Mouse (Mus musculus) yolk sac, embryonic 10.5 days (tissue): ENCODE data around the gene Ap4s1.
"Not testable (repeated sequence)": the region's sequence is repeated elsewhere in the genome, so short reads cannot be mapped to it uniquely, and the experiment has no call there.

Experiments
- DNase-seq: peaks from one replicate; pipeline ENCODE4 v3.0.0-alpha.2; 2017; ENCODE audit warnings: low spot score

Gene Ap4s1

DNA sequence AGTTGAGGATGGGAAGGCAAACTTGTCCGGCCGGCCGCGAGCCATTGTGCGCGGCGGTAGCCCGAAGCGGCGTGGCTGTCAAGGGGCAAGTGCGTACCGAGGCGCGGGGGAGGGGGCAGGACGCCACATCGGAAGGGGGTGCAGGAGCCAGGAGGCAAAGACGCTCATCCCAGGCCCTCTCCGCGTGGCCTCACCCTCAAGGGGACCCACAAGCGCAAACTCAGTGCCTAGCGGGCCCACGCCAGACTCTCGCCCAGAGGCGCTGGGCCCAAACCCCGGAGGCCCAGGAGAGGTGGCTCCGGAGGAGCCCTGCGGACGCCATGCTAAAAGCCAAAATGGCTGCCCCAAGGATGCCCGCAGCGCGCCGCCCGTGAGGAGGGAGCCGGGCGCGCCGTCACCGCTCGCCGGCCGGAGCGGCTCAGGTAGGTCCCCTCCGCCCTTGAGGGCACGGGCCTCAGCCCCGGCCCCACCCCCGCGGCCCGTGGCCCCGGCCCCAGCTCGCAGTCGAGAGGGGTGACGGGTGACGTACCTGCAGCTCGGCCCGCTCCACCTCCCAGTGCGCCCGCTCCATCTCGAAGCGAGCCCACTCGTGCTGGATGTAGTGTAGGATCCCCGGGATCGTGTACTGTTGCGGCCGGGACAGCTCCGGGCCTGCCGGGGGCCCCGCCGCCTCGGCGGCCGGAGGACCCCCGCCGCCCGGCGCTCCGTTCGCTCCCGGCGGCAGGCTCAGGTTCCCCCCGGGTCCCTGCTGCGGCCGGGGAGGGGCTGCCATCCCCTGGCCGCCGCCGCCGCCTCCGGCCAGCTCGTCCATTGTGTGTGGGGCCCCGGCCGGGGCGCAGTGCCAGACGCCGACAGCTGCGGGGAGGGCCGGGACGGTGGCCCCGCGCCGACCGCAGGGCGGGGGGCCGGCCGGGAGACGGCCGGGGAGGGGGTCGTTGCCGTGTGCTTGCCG, at the start of gene Ap4s1:
Gene Ap4s1 (plus strand): TSS at position 141 of the 952 bp plus-strand sequence.
- DNase-seq = peak; percentile 83

DNA sequence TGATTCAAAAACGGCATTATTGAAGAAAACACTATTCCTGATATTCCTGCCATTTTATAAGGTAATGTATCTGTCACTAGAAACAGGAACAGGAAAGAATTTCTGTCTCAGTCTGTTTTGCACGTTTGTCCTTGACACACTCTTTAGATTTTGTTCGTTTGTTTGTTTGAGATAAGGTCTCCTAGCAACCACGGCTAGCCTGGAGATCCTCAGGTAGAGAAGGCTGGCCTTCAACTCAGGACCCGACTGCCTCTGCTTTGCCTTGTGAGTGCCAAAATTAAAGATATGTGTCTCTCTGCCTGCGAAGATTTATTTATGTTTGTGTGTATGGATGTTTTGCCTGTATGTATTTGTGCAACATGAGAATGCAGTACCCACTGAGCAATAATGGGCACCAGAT, 49.0 kb upstream of the Ap4s1 start:
- DNase-seq = peak; percentile 61

DNA sequence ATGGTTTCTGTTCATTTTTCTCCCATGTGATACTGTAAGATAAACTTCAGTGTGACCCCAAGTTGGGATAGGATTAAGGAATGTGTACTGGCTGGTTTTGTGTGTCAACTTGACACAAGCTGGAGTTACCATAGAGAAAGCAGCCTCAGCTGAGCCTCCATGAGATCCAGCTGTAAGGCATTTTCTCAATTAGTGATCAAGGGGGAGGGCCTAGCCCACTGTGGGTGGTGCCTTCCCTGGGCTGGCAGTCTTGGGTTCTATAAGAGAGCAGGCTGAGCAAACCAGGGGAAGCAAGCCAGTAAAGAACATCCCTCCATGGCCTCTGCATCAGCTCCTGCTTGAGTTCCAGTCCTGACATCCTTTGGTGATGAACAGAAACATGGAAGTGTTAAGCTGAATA, 41.4 kb upstream of the Ap4s1 start:
- not testable (repeated sequence) for DNase-seq

DNA sequence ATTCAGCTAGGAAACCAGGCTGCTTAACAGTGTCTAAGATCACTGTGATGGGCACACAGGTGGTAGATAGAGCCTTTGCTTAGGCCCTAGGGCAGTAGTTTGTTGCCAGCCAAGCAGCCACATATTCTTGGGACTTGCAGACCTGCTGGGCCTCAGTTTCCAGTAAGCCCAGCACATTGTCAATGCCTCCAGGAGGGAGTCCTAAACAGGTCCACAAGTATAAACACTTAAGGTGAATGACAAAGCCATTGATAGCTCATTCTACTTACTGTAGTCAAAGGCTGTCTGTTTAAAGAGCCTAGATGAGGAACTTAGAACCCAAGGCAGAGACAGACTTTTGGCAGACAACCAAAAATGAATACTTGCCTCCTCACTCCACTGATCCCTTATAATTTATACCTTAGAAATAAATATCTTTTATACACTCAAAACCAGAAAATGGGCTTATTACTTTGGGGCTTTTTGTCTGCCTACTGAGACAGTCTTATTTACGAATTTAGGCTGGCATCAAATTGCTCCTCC, 34.8 kb upstream of the Ap4s1 start:
- no peak for DNase-seq

DNA sequence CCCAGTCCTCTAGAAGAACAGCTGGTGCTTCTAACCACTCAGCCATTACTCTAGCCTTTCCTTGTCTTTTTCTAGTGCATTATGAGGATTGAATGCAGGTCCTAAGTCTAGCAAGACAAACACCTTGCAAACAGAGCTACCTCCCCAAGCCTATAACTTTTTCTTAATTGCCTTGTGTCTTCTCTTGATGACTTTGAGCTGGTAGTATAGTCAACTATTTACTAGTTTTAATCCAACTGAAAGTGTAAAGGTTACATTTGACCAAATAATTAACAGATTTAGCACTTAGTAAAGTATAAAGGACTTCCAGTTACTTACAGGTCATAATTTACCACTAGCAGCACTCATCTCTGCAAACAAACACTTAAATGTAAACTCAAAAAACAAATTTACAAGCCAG, 27.8 kb upstream of the Ap4s1 start:
- DNase-seq = no peak

DNA sequence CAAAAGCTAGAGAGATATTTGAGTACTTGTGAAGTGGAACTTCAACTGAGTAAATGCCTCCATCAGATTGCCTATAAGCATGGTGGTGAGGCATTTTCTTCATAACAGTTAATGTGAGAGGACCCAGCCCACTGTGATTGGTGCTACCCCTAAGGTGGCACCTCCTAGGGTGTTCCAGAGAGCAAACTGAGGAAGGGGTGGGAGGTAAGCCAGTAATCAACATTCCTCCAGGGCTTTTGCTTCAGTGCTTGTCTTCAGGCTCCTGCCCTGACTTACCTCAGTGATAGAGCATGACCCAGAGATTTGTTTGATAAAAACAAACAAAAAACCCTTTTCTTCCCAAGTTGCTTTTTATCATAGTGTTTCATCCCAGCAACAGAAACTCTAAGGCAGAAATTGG, 26.9 kb upstream of the Ap4s1 start:
- DNase-seq = no peak

DNA sequence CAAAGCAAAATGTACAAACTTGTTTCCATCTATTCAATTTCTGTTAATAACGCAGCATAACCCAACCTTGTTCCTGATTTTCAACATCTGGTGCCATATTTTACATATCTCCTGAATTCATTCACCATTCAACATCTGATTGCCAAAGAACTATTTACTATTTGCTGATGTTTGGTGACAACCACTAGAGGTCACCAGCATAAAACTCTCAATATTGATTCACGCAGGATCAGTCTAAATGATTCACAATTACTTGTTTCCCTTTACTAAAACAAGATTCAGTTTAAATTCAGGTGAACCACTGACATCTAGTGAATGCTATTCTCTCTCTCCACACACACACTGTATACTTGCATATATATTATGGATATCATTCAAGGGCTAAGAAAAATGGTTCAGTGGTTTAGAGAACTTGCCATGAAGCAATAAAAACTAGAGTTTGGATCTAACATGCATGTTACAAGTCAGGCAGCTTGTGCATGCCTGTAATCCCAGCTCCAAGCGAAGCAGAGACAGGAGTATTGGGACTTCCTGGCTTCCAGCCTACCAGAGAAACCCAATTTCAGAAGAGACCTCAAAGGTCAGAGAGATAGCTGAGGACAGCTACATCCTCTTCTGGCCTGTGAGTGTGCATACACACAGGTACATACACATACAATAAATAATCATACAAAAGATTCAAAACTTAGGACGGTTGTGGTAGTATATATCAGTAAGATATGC, 24.0 kb upstream of the Ap4s1 start:
- DNase-seq = no peak

DNA sequence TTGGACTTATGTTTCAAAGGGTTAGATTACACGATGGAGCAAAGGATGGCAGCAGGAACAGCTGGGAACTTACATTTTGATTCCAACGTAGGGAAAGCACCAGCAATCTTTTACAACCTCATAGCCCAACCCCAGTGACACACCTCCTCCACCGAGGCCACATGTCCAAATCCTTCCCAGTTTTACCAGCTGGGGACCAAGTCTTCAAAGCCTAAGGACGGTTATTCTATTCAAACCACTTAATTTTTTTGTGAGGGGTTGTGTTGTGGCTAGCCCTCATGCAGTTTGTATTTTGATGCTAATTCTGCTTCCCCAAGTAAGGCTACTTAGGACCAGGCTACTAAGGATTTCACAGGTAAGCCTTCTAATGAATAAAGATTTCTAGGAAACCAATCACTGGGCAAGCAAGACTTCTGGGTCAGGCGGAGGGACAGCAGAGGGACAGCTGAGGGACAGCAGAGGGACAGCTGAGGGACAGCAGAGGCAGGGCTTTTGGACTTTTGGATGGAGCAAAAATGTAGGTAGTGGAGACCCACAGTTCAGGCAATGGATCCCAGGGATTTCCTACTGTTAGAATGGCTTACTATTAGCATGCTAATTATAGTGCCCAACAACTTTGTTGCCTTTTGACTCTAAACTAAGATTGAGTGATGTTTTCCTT, 19.5 kb upstream of the Ap4s1 start:
- no peak for DNase-seq

DNA sequence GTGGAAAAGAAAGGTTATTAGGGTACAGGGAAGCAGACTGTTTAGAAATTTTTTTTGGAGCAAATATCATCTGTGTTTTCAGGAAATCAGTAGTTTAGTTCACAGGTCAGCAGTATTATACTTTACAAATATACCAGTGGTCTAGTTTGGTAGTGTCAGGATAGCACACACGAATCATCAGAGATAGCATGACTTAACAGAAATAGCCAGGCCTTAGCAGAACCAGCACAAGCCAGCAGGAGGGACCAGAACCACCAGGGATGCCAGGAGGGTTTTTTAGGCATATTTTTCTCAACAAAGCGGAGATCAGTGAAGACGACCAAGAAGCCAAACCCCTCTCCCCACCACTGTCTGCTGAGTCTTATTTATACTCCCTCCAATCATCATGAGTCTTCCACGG, 17.6 kb upstream of the Ap4s1 start:
- DNase-seq = no peak

DNA sequence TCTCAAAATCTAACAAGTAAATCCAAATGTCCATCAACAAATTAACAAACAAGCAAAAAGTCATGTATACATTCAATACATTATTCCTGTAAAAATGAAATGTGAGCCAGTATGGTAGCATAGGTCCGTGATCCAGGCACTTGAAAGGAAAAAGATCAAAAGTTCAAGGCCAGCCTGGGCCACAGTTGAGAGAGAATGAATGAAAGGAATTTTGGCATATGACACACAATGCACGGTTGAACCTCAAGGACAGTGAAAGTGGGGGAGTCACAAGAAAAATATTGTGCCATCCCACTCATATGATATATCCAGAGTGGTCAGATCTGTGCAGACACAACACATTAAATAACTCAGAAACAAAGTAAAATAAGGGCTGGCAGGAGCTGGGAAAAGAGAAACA, 14.4 kb upstream of the Ap4s1 start:
- DNase-seq = no peak

DNA sequence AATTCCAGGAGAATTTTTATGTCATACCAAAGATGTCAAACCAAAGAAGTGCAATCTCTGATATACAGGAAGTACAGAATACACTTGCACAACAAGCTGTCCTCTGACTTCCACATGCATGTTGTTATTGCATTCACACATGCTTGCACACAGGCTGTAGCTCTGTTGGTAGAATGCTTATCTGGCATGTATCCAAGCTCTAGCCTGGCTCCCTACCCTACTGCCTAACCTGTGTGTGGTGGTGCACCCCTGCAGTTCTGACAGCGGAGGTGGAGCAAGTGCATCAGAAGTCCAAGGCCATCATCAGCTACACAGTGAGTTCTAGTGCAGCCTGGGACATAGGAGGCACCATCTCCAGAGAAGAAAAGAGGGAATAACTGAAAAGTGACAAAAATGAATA, 12.0 kb upstream of the Ap4s1 start:
- DNase-seq = no peak

DNA sequence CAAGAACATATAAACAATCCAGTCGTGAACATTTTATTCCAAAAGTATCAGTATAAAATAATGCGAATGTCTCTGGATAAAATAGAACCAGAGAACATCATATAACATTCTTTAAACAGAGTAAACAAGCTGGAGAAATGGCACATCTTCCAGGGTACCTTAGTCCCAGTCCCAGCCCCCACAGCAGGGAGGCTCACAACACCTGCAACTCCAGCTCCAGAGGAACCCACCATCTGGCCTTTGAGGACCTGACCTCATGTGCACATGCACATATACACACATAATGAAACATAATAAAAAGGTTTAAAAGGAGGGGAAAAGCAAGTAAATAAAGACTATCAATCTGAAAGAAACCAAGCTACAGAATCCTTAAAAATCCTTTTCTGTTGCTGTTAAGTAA, 2.3 kb upstream of the Ap4s1 start:
- DNase-seq = no peak

DNA sequence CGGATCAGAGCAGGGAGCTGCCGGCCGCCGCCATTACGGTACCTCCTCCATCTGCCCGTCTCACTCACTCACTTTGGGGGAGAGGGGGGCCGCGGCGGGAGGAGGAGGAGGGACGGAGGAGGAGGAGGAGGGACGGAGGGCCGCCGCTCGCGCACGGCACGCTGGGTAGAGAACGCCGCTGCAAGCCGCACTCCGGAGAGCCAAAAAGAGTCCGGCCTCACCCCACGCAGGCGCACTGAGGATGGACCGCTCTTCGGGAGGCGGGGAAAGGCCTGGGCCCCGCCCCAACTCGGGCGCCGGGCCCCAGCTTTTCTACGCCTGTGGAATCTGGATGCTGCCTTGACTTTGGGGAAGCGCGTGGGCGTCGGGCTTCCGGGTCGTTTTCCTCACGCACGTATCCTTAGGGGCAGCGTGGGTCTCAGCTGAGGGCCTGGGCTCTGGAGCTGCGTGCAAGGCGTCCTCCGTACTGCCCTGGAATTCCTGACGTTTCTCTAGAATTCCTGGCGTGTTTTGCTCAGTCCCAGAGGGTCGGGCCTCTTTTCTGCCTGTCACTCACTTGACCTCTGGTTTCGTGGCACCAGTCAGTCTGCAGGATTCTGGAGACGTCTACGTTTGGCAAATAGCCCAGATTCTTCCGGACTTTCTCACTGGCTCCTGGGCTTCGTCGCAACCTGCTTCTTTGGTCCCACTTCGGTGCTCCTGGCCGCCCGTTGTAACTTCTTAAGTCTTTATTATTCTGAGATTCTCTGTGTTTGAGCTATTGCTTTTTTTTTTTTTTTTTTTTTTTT, 1.2 kb downstream of the Ap4s1 start, which contains the start of gene Strn3:
Gene Strn3 (minus strand): TSS at position 53 of the 788 bp plus-strand sequence.
- peak; percentile 98 for DNase-seq

DNA sequence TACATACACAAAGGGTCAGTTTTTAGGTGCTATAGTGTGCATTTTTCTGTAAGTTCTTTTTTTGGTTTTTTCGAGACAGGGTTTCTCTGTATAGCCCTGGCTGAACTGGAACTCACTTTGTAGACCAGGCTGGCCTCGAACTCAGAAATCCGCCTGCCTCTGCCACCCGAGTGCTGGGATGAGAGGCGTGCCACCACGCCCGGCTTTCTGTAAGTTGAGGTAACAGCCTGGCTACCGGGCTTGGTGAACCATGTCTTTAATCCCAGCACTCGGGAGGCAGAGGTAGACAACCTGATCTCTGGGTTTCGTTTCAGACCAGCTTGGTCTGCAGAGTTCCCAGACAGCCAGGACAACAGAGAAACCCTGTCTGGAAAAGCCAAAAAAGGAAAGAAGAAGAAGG, 2.0 kb downstream of the Ap4s1 start:
- DNase-seq = not testable (repeated sequence)

DNA sequence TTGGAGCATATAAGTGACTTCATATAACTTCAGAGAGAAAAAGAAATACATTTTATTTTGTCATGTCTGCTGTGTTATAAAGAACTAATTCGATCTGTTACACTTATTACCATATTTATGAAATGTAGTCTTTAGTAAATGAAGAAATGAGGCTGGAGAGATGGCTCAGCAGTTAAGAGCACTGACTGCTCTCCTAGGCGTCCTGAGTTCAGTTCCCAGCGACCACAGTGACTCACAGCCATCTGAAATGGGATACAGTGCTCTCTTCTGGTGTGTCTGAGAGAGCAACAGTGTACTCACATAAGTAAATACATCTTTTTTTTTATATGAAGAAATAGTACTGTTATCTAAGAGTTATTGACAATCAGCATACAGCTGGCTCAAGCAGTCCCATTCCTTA, 2.6 kb downstream of the Ap4s1 start:
- DNase-seq = no peak

DNA sequence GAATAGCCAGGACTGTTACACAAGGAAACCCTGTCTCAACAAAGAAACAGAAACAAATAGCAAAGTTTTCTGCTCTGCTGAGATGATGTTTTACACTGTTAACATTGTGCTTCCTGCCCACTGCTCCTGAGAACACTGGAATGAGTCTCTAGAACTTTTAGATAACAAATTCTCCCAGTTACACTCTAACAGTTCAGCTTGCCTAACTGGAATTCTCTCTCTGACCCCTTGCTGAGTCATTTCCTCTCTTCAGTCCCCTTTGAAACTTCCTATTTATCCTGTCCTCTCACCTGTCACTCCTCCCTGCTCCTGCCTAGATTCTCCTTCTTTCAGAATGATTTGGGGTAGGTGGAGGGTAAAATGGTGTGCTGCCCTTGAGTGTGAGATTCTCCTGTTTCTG, 3.3 kb downstream of the Ap4s1 start:
- peak; percentile 32 for DNase-seq

DNA sequence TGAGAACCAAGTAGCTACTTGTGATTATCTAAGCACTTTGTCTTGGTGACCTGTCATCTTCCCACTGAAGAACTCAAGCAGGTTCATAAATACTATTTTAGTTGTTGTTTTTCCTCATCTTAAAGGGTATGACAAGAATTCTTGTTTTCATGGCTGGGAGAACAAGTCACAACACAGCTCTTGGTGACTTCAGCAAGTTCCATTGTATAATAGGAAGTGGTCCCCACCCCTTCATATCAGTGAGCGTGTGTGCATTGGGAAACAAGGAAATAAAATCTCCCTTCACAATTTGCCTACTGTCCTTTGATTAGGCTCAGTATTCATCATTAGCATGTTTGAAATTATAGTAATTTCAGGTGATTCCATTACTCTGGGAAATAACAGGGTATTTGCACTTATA, 4.1 kb downstream of the Ap4s1 start:
- DNase-seq = no peak

DNA sequence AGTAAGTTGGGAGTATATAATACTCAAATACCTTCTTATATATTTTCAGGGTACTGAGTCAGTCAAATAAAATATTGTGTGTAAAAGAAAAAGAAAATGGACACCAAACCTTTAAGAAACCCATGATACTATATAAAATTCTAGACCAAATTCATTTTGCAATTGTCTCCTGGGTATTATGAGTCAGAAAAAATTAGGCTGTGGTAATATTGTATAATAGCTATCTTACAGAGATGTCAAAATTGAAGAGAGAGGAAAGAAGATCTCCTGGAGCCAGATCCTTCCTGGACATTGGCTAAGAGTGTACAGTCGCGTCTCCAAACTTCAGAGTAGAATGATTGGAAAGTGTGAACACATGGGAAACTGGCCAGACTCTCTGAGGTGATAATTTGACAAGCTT, 5.3 kb downstream of the Ap4s1 start:
- DNase-seq = no peak

DNA sequence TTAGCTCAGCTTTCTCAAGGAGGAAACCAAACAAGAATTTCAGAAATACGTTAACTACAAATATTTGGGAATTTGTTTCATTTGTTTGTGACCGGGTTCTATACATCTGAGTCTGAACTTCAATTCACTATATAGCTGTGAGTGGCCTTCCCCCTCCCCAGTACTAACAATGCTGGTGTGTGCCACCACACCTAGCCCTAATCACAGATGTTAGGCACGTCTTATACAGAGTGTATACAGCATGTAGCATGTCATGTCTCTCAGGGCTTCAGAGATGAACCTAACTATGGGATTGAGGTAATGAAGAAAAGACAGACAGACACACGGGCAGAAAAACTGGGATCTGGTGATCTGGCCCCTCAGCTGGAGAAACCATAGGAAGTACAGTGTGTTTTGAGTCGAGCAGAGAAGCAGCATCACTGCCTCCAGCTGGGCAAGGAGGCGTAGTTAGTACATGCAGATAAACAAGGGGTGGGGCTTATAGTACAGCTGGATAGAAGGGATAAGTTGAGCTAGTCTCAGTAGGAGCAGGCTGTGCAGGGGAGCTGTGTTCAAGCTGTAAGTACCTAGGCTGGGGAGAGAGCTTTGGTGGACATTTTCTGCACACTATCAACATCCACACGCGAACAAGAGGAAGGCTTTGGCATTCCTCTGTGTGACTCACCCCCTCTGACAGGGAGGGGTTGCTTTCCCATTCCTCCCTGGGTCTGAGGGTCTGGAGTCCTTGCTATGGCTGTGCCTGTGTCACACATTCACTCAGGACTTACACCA, 9.0 kb downstream of the Ap4s1 start:
- peak; percentile 25 for DNase-seq

DNA sequence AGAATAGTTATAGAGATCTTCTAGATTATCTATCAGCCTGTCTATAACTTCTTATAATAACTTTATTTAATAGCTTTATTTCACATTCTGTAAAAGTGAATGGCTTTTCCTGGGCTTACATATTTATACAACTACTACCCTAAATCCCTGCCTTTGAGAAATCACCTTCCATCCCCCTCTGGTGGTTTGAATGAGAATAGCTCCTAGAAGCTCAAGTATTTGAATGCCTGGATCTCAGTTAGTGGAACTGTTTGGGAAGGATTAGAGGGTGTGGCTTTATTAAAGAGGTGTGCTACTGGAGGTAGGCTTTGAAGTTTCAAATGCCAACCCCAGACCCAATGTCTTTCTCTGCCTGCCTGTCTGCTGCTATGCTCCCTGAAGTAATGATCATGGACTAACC, 10.9 kb downstream of the Ap4s1 start:
- DNase-seq = no peak

DNA sequence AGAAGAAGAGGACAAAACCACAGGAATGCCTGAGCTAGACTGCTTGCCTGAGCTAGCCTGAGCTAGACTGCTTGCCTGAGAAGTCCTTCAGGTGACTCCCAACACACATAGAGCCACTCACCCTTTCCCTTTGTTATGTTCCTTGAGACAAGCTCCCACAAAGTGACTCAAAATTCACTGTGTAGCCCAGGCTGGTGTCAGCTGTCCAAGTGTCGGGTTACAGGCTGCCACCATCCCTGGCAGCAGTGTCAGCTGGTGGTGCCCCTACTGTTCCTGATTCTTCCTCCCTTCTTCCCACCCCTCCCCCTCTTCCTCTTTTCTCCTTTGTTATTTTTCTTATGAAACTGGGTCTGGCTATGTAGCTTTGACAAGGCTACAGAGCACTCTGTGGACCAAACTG, 13.0 kb downstream of the Ap4s1 start:
- no peak for DNase-seq
